Mouse (Mus musculus): ENCODE results near the gene Neurod2. TPM values are rescaled to one million over a fixed set of nuclear protein-coding genes. Genes with fewer than 3 reads are reported as not detected.

Neurod2 gene
- polyA plus RNA-seq, 1 experiment from 2014 or later, result not detected

DNA sequence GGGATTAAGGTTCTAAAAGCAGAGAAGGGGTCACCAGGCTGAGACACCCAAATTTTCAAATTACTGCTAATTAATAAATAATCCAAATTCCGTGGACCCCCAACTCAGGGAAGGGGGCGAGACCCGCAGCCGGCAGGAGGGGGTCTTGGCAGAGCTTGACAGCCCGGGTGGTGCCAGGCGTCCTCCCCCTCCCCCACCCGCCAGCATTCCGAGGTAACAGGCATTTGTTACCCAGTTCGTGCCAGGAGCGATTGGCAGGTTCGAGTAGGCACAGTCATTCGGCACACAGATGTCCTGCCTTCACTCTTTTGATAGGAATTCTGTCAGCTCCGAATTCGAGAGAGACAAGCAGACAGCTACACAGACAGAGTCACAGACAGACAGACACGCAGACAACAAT, 10.3 kb downstream of the Neurod2 start:
- Histone ChIP-seq H3K4me1 (no peaks in the 10 kb centered on the region), H3K9me3 (no peaks in the 10 kb centered on the region), H3K36me3 (replicated peaks) (no peaks in the 10 kb centered on the region), H3K4me3 (no peak overlapping the region), H3K27me3 (replicated peaks; ENCODE audit: low read depth, poor library complexity, severe bottlenecking) (peaks cover 100% of the 10 kb centered on the region), H3K27ac (replicated peaks) (no peak overlapping the region)
- WGBS, result 3% methylated on average over 15 of the region's 15 CpGs
- no peak for DNase-seq (ENCODE audit: low spot score)

DNA sequence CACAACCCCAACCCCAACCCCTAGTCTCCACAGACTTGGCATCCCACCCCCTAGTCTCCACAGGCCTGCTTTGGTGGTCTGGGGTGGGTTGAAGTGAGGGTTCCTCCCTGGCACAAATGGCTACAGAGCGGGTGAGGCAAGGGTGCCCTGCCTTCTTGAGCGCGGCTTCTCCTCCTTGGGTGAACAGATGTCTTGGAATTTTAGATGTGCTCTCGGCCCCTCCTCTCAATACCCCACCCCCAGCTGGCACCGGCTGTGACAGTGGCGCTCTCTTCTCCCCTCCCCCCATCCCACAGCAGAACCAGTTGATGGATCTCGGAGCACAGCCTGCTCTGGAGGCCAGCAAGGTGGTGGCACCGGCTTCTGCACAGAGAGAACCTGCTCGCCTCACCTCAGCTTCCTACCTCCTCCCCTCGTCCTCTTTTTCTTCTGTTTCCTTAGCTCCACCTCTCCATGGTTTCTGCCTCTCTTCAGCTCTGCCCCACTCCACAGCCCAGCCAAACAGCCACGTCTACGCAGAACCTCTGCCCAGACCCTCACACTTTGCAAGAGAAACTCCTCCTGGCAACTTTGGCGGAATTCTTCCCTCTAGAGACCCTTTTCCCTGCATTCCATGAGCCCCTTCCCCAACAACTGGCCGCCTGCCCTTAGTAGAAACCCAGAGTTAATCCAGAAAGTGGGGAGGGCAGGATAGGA, 10.9 kb downstream of the Neurod2 start:
- 1% methylated on average over 14 of the region's 14 CpGs for WGBS
- Histone ChIP-seq H3K36me3 (replicated peaks) (no peaks in the 10 kb centered on the region), H3K4me3 (no peak overlapping the region), H3K4me1 (0 out of 2 replicates have a peak, but pooled peaks cover 5% of the 10 kb centered on the region), H3K27me3 (replicated peaks; ENCODE audit: low read depth, poor library complexity, severe bottlenecking) (peaks cover 100% of the 10 kb centered on the region), H3K27ac (replicated peaks) (no peak overlapping the region), H3K9me3 (no peaks in the 10 kb centered on the region)
- DNase-seq (ENCODE audit: low spot score), result peak; percentile 15

DNA sequence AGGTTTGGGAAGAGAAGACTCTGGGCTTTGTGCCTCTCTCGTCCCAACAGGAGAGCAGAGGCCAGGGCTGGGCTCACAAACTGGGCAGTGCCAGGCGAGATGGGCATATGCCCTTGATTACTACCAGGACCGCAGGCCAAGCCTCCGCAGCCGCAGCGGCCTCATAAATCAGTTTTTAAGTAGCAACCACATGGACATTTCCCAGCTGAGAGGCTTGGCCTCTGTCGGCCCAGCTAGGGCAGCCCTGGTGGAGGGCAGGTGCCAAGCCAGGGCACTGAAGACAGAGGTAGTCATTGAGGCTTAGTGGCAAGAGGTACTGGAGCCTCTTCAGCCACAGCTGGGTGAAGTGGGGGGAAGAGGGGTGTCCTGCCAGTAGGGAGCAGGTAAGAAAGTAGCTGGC, 12.0 kb downstream of the Neurod2 start:
- Histone ChIP-seq H3K4me1 (0 out of 2 replicates have a peak, but pooled peaks cover 5% of the 10 kb centered on the region), H3K4me3 (no peak overlapping the region), H3K36me3 (replicated peaks) (no peaks in the 10 kb centered on the region), H3K27ac (replicated peaks) (no peak overlapping the region), H3K27me3 (replicated peaks; ENCODE audit: low read depth, poor library complexity, severe bottlenecking) (peaks cover 100% of the 10 kb centered on the region), H3K9me3 (no peaks in the 10 kb centered on the region)
- WGBS, result 3% methylated on average over 7 of the region's 7 CpGs
- no peak for DNase-seq (ENCODE audit: low spot score)

DNA sequence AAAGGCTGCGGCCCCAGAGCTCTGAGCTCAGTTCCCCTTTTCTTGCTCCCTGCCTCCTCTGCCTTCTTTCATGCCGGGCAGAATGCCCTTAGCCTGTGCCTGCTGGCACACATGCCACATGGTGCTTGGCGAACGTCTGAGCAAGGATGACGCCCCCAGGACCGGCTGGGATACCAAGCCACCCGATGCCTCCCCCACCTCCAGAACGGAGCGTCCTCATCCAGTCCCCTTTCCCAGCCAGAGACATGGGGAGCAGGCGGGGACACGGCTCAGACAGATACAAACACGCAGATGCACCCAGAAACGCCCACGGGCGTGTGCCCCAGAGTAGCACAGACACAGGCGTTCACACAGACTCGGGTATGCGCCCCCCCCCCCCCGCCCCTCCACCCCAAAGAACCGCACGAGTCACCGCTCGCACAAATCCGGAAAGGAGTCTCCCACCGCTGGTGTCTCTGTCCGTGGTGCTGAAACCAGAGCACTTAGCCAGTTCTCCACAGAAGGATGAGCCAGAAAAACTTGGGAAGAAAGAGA, 15.6 kb downstream of the Neurod2 start:
- Histone ChIP-seq H3K4me3 (no peak overlapping the region), H3K9me3 (no peaks in the 10 kb centered on the region), H3K4me1 (0 out of 2 replicates have a peak, but pooled peaks cover 5% of the 10 kb centered on the region), H3K27me3 (replicated peaks; ENCODE audit: low read depth, poor library complexity, severe bottlenecking) (peaks cover 90% of the 10 kb centered on the region), H3K27ac (replicated peaks) (no peak overlapping the region), H3K36me3 (replicated peaks) (no peaks in the 10 kb centered on the region)
- WGBS, result 1% methylated on average over 26 of the region's 26 CpGs
- peak; percentile 84 for DNase-seq (ENCODE audit: low spot score)

DNA sequence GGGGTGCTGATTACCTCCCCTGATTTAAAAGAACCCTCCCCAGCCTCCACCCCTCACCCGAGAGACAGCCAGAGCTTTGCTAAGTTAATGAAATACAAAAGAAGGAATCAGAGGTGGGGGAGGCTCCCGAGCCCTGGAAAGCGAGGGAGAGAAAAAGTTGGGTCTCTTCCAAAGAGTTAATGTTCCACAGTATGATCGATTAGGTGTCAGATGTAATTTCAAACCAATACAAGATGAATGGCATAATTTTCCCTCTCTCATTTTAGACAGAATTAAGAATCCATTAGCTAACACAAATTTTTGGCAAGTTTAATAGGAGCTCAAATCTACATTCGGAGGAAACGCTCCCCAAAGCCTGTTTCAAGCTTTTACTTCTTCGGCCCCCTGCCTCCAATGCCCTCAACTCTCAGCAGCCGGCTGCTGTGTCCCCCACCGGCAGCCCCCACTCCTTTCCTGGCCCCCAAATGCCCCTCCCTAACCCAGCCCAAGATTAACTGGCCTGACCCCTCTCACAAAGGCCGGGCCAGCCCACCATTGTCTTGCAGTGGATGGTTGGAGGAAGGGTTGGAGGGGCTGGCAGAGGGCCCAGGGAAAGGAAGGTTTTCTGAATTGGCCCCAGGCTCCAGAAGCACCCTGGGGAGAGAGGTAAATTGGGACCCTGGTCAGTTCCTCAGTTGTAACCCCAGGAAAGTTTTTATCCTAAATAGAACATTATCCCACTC, 30.8 kb downstream of the Neurod2 start:
- H3K4me1 ChIP-seq, result peaks cover 46% of the 10 kb centered on the region
- peaks cover 95% of the 10 kb centered on the region for H3K27me3 ChIP-seq (replicated peaks; ENCODE audit: low read depth, poor library complexity, severe bottlenecking)
- H3K9me3 ChIP-seq, result no peaks in the 10 kb centered on the region
- no peak overlapping the region for H3K27ac ChIP-seq (replicated peaks)
- no peaks in the 10 kb centered on the region for H3K36me3 ChIP-seq (replicated peaks)
- H3K4me3 ChIP-seq, result peak overlapping the region; percentile 18; the same call in 1 of the 2 replicates
- WGBS, result 9% methylated on average over 10 of the region's 10 CpGs
- DNase-seq (ENCODE audit: low spot score), result no peak

DNA sequence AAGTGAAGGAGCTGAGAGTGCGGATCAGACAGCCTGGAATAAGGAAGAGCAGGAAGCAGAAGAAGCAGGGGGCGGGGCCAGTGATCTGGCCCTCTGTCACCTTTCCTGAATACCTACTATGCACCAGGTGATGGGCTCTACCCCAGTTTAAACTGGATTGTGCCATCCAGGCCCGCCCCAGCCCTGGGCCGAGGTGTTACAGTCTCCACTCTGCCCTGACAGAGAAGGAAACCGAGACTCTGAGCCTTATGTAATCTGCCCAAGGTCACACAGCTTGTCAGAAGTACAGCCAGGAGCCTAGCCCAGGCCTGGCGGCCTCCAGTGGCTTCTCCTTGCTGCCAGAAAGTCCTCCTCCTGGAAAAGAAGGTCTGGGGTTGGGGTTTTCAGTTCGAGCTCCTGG, 31.7 kb downstream of the Neurod2 start:
- no peak for DNase-seq (ENCODE audit: low spot score)
- Histone ChIP-seq H3K4me1 (peaks cover 46% of the 10 kb centered on the region), H3K27ac (replicated peaks) (no peak overlapping the region)

DNA sequence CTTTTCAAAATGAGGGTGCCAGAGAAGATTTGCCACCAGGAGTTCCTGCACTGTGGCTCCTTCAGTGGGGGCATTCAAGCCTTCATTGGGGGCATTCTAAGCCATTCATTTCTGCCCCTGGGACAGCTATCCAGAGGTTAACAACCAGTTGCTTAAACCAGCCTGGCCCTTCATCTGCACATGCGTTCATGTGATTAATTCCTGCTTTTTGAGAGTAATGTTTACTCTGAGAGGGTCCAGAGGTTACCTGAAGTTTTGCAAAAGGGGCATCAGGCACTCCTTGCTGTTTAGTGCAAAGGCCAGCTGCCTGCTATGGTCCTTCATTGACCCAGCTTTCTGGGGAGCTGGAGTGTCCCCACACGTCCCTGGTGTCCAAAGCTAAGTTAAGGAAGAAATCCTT, 32.5 kb downstream of the Neurod2 start:
- Histone ChIP-seq H3K4me3 (no peak overlapping the region), H3K27ac (replicated peaks) (no peak overlapping the region), H3K9me3 (no peaks in the 10 kb centered on the region), H3K27me3 (replicated peaks; ENCODE audit: low read depth, poor library complexity, severe bottlenecking) (peaks cover 91% of the 10 kb centered on the region), H3K36me3 (replicated peaks) (no peaks in the 10 kb centered on the region), H3K4me1 (peaks cover 46% of the 10 kb centered on the region)
- WGBS, result 61% methylated on average over 2 of the region's 2 CpGs
- no peak for DNase-seq (ENCODE audit: low spot score)

More for the DNA sequence above, 31.7 kb downstream of the Neurod2 start:
- Histone ChIP-seq H3K4me3 (no peak overlapping the region), H3K9me3 (no peaks in the 10 kb centered on the region), H3K36me3 (replicated peaks) (no peaks in the 10 kb centered on the region), H3K27me3 (replicated peaks; ENCODE audit: low read depth, poor library complexity, severe bottlenecking) (peaks cover 97% of the 10 kb centered on the region)
- 15% methylated on average over 7 of the region's 7 CpGs for WGBS

DNA sequence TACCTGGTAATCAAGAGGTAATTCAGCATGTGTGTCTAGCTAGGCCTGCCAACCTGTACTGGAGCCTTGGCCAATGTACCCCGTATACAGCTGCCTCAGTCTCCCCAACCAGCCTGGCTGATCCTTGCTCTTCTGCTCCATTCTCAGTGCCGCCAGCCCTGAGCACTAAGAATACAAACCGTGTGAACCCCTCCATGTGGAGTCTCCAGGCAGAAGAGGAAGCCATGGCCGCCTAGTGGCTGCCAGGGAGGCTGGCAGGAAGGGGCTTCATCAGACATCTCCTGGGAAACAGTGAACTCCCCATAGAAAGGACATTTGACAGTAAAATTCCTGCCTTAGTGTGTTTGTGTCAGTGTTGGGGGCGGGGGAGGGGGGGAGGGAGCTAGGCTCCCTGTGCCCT, 33.2 kb downstream of the Neurod2 start:
- 0 out of 2 replicates have a peak overlapping the region, but pooled peaks have one; percentile 16 for H3K4me3 ChIP-seq

DNA sequence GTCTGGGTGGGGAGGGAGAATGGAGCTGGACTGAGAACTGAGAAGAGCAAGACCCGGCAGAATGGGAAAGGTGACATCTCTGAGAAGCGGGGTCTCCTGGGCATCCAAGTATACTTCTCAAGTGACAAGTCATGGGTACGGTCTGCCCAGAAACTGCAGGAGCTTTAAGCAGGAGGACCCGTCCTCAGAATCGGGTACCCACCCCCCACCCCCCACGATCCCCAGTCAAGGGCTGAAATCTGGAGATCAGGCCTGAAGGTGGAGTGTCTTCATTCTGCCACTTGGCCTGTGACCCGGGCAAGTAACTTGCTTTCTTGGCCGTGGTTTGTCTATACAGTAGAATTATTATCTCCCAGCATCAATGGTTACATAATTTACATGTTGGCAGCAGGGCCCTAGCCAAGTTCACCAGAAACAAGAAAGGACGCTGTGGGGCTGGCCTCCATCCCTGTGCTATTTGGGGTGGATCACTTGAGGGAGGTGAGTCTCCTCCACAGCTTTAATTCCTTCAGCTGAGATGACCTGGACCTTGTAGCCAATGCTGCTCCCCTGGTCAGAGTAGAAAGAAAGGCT, 34.3 kb downstream of the Neurod2 start:
- Histone ChIP-seq H3K27ac (replicated peaks) (peak overlapping the region; percentile 79), H3K4me1 (peaks cover 46% of the 10 kb centered on the region), H3K9me3 (no peaks in the 10 kb centered on the region), H3K36me3 (replicated peaks) (no peaks in the 10 kb centered on the region), H3K4me3 (peak overlapping the region; percentile 87), H3K27me3 (replicated peaks; ENCODE audit: low read depth, poor library complexity, severe bottlenecking) (peaks cover 86% of the 10 kb centered on the region)
- 7% methylated on average over 9 of the region's 9 CpGs for WGBS
- DNase-seq (ENCODE audit: low spot score), result no peak

More for the DNA sequence above, 33.2 kb downstream of the Neurod2 start:
- no peaks in the 10 kb centered on the region for H3K36me3 ChIP-seq (replicated peaks)
- peak; percentile 70 for DNase-seq (ENCODE audit: low spot score)
- 3% methylated on average over 5 of the region's 5 CpGs for WGBS
- no peak overlapping the region for H3K27ac ChIP-seq (replicated peaks)
- H3K27me3 ChIP-seq (replicated peaks; ENCODE audit: low read depth, poor library complexity, severe bottlenecking), result peaks cover 86% of the 10 kb centered on the region
- no peaks in the 10 kb centered on the region for H3K9me3 ChIP-seq
- H3K4me1 ChIP-seq, result peaks cover 46% of the 10 kb centered on the region

DNA sequence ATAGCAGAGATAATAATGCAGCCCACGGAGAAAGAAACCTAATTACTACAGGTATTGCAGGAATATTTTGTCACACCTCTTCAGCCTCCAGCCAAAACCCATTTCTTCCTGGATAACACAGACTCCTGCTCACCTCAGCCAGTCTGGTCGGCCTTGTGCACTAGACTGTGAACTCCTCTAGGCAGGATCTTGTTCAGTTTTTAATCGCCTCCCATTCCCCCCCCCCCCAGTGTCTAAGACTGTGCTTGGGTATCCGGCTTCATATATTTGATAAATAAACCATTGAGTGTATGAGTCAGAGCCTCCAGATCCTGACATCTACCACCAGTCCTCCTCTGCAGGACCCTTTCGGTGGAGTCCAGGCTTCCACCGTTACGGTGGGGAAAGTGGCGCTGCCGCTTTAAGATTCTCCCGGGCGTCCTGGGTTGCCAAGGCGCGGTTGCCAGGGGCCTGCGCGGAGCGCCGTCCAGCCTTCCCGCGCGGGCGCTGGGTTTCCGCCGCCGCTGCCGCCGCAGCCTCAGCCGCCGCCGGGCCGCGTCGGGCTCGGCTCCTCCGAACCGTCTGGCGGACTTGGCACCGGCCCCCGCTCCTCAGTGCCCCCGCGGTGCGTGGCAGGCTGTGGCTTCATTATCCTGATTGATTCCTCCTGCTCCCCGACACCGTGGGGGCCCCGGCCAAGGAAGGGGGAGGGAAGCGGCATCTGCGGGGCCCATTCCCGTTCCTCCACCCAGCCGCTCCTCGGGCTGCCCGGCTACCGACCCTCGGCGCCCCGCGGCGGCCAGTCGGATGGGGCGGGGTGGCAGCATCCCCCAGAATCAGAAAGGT, 35.0 kb downstream of the Neurod2 start:
- no peaks in the 10 kb centered on the region for H3K36me3 ChIP-seq (replicated peaks)
- peak overlapping the region; percentile 79 for H3K27ac ChIP-seq (replicated peaks)
- H3K9me3 ChIP-seq, result no peaks in the 10 kb centered on the region
- peak overlapping the region; percentile 87 for H3K4me3 ChIP-seq
- H3K4me1 ChIP-seq, result peaks cover 46% of the 10 kb centered on the region
- DNase-seq (ENCODE audit: low spot score), result peak; percentile 84
- WGBS, result 2% methylated on average over 58 of the region's 58 CpGs
- peaks cover 84% of the 10 kb centered on the region for H3K27me3 ChIP-seq (replicated peaks; ENCODE audit: low read depth, poor library complexity, severe bottlenecking)

DNA sequence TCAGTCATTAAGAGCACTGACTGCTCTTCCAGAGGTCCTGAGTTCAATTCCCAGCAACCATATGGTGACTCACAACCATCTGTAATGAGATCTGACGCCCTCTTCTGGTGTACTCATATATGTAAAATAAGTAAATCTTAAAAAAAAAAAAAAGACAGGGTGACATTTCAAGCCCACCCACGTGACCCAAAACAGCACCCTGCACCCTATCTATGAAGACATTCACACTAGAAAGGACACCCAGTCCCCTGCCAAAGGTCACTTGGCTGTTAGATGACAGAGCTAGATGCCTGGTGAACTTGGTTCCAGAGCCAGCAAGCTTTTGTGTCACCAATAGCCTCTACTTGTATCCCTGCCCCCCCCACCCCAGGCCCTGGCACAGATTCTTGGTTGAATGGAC, 36.4 kb downstream of the Neurod2 start:
- H3K4me3 ChIP-seq, result no peak overlapping the region
- peaks cover 34% of the 10 kb centered on the region for H3K4me1 ChIP-seq
- H3K9me3 ChIP-seq, result no peaks in the 10 kb centered on the region
- H3K36me3 ChIP-seq (replicated peaks), result no peaks in the 10 kb centered on the region
- no peak overlapping the region for H3K27ac ChIP-seq (replicated peaks)
- DNase-seq (ENCODE audit: low spot score), result no peak
- 39% methylated on average over 2 of the region's 2 CpGs for WGBS
- peaks cover 79% of the 10 kb centered on the region for H3K27me3 ChIP-seq (replicated peaks; ENCODE audit: low read depth, poor library complexity, severe bottlenecking)

DNA sequence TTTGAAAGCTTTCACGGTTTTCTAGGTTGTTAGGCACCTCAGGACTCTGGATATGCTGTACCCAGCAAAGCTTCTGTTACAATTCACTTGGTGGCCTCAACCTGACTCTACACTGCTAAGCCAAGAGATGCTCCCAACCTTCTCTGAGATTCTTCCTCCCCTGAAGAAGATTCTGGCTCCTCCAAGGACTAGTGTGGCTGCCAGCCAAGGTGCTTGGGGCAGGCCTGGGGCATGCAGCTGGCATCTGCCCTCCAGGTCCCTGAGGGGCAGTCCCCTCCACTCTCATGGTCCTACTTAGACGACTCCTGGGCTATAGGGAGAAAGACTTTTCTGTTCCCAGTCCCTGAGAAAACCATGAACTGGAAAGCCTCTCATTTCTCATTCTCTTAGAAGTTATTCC, 38.5 kb downstream of the Neurod2 start:
- no peaks in the 10 kb centered on the region for H3K36me3 ChIP-seq (replicated peaks)

More for the DNA sequence above, 38.5 kb downstream of the Neurod2 start:
- no peak overlapping the region for H3K4me3 ChIP-seq
- WGBS, result 66% methylated on average over 2 of the region's 2 CpGs
- DNase-seq (ENCODE audit: low spot score), result no peak
- no peak overlapping the region for H3K27ac ChIP-seq (replicated peaks)
- H3K9me3 ChIP-seq, result no peaks in the 10 kb centered on the region
- peaks cover 17% of the 10 kb centered on the region for H3K4me1 ChIP-seq
- H3K27me3 ChIP-seq (replicated peaks; ENCODE audit: low read depth, poor library complexity, severe bottlenecking), result peaks cover 69% of the 10 kb centered on the region

Data from embryonic facial prominence, embryonic 10.5 days (tissue).